ENCODE assay signal across 14 mouse cellular contexts in the genomic region with DNA sequence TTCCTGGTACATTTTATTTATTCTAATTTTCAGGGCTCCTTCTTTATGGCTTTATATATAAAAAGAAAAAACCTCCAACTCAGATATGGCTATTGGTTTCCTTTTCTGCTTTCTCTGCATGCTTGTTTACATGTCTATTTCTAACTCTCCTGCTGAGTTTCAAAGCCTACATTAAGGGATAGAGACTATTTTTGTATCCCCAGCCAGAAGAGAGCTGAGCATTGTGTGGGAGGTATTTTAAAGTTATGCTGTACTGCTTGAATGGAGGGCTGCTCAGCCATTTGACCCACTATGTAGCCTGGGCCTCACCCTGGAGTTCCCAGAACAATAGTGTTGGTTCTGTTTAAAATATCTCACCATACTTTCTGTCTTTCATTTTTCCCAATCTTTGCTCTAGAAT.
"Had no signal": no experiment of that assay in that cellular context is flagged by ENCODE, and none has a peak within 500 bp of the region (broad histone marks: within the 10 kb centered on the region; RNA-seq: fewer than 3 reads in every experiment).

No protein-coding gene starts in this region.

- DNase-seq: lung, adult 18-20 months; lung, embryonic 14.5 days; lung, postnatal 10 days; lung, postnatal 4 days; midbrain, embryonic 14.5 days; retina, postnatal 1 day; right cerebral cortex, adult 18-20 months; right cerebral cortex, postnatal 25 days; right cerebral cortex, postnatal 4 days; spleen, adult 18-20 months; thymus, adult 18-20 months; thymus, postnatal 14 days; thymus, postnatal 36 days had no signal

- ATAC-seq: midbrain, embryonic 16.5 days had no signal
